Mouse (Mus musculus): ENCODE measurements around the gene Atp1a1. TPM values are rescaled to one million over a fixed set of nuclear protein-coding genes. Genes with fewer than 3 reads are reported as not detected.
A peak's percentile ranks its signal among the peaks of the same experiment; 100 is the strongest.

The Atp1a1 gene
- polyA plus RNA-seq, 2 experiments = 48.4 to 54.7 TPM

DNA sequence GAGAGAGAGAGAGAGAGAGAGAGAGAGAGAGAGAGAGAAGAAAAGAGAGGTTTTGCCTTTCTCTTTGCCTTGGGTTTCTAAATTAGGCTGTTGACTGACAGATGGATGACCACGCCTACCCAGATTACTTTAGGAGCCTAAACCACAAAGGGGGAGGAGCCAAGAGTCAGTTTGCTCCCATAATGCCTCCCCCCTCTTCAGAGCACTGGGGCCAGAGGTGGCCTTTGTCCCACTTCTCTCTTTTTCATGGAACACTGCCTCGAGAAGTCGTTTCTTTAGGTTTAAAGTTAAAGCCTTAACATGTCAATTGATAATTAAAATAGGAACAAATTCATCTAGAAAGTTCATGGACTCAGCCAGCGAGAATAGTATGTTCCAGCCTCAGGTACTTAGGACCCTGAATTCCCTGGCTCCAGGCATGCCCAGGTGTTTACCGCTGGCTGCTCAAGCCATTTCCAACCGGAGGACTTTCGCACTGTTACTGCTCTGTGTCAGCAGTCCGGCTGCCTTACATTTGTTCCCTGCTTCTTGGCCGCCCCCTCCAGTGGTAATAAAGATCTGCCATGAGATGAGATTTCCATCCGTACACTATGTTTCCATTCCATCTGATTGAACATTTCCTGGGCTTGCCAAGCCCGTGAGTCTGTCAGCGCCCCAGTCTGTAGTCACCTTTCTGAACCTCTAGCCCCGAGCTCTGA lies 43.8 kb upstream of the Atp1a1 start:
- H3K27me3 ChIP-seq (ENCODE audit: control insufficient read depth, insufficient read depth, low read length) = no peaks in the 10 kb centered on the region
- H3K4me3 ChIP-seq (ENCODE audit: insufficient read depth in 1 of 2, low read depth in 2 of 2, low read length in 2 of 2) = no peak overlapping the region
- no peak for TF ChIP-seq EP300 (IDR thresholded peaks at IDR 0.05; ENCODE audit: low read depth)
- no peak for TF ChIP-seq CTCF (IDR thresholded peaks at IDR 0.05; ENCODE audit: low read depth)
- 57% methylated on average over 13 of the region's 13 CpGs for WGBS (ENCODE audit: insufficient replicate concordance)
- DNase-seq (ENCODE audit: low read depth in 3 of 3, low spot score in 3 of 3) (peak in 1 of 3 experiments; percentile 11), ATAC-seq (ENCODE audit: insufficient read depth) (no peak)
- no peak overlapping the region for H3K27ac ChIP-seq
- no peak overlapping the region for H3K9ac ChIP-seq (replicated peaks)
- no peaks in the 10 kb centered on the region for H3K36me3 ChIP-seq (replicated peaks; ENCODE audit: control insufficient read depth, insufficient read depth, low read depth)
- no peaks in the 10 kb centered on the region for H3K9me3 ChIP-seq (ENCODE audit: control insufficient read depth, low read length)
- H3K4me1 ChIP-seq (replicated peaks; ENCODE audit: control insufficient read depth in 2 of 2, insufficient read depth in 2 of 2, low read length in 1 of 2) = no peaks in the 10 kb centered on the region; a peak in 1 of 4 replicates
- no peak overlapping the region for H3K4me2 ChIP-seq (ENCODE audit: low read depth)

DNA sequence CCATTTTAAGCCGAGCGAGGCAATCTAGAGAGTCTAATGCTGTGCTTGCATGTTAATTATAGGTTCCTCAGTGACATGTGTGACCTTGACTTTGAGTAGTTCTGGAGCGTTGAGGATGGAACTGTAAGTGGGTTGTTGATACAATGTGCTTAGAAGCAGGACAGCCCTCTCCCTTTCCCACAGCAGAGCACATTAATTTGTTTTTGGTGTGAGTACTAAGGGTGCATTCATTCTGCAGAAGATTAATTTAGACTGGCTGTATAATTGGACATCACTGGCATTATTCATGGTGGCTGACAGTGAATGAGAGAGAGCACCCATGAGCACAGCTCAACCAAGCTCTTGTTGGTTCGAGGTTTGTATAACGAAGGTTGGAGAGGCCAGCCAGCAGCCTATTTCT lies 42.3 kb upstream of the Atp1a1 start:
- Histone ChIP-seq H3K4me2 (ENCODE audit: low read depth) (no peak overlapping the region), H3K27me3 (ENCODE audit: control insufficient read depth, insufficient read depth, low read length) (no peaks in the 10 kb centered on the region), H3K4me1 (replicated peaks; ENCODE audit: control insufficient read depth in 2 of 2, insufficient read depth in 2 of 2, low read length in 1 of 2) (no peaks in the 10 kb centered on the region; a peak in 1 of 4 replicates), H3K27ac (no peak overlapping the region), H3K9ac (replicated peaks) (no peak overlapping the region), H3K4me3 (ENCODE audit: insufficient read depth in 1 of 2, low read depth in 2 of 2, low read length in 2 of 2) (no peak overlapping the region), H3K9me3 (ENCODE audit: control insufficient read depth, low read length) (no peaks in the 10 kb centered on the region), H3K36me3 (replicated peaks; ENCODE audit: control insufficient read depth, insufficient read depth, low read depth) (no peaks in the 10 kb centered on the region)
- TF ChIP-seq CTCF (IDR thresholded peaks at IDR 0.05; ENCODE audit: low read depth) = no peak
- TF ChIP-seq EP300 (IDR thresholded peaks at IDR 0.05; ENCODE audit: low read depth) = no peak
- no peak for DNase-seq (ENCODE audit: low read depth in 3 of 3, low spot score in 3 of 3)
- ATAC-seq (ENCODE audit: insufficient read depth) = no peak
- 59% methylated on average over 5 of the region's 5 CpGs for WGBS (ENCODE audit: insufficient replicate concordance)

DNA sequence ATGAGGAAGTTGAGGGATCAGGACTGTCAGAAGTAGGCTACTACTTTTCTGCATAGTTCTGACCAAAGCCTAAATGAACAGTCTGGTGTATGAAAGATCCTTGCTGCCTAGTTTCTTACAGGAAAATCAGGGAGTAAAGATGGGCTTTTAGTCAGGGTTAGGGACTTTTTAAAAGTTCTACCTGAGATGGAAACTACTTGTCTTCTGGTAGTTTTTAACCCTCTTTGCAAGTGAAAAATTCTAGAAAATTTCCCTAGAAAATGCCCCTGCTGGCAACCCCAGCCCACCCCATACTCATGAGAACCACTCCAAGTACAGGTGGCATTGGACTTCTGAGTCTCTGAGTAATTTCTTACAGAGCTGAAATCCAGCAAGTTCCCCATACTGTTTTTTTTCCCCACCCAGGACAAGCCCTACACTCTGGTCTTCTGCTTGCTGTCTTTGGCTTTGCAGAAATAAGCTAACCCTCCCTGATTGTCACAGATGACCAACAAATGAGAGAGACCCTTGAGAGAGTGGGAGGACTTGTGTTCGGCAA lies 41.2 kb upstream of the Atp1a1 start:
- Histone ChIP-seq H3K27ac (no peak overlapping the region), H3K36me3 (replicated peaks; ENCODE audit: control insufficient read depth, insufficient read depth, low read depth) (no peaks in the 10 kb centered on the region), H3K4me3 (ENCODE audit: insufficient read depth in 1 of 2, low read depth in 2 of 2, low read length in 2 of 2) (no peak overlapping the region), H3K27me3 (ENCODE audit: control insufficient read depth, insufficient read depth, low read length) (no peaks in the 10 kb centered on the region), H3K4me2 (ENCODE audit: low read depth) (no peak overlapping the region), H3K9me3 (ENCODE audit: control insufficient read depth, low read length) (no peaks in the 10 kb centered on the region), H3K9ac (replicated peaks) (no peak overlapping the region), H3K4me1 (replicated peaks; ENCODE audit: control insufficient read depth in 2 of 2, insufficient read depth in 2 of 2, low read length in 1 of 2) (no peaks in the 10 kb centered on the region; a peak in 1 of 4 replicates)
- no peak for TF ChIP-seq CTCF (IDR thresholded peaks at IDR 0.05; ENCODE audit: low read depth)
- no peak for TF ChIP-seq EP300 (IDR thresholded peaks at IDR 0.05; ENCODE audit: low read depth)
- no peak for ATAC-seq (ENCODE audit: insufficient read depth)
- WGBS (ENCODE audit: insufficient replicate concordance) = 58% methylated on average over 1 of the region's 1 CpGs
- no peak for DNase-seq (ENCODE audit: low read depth in 3 of 3, low spot score in 3 of 3)

DNA sequence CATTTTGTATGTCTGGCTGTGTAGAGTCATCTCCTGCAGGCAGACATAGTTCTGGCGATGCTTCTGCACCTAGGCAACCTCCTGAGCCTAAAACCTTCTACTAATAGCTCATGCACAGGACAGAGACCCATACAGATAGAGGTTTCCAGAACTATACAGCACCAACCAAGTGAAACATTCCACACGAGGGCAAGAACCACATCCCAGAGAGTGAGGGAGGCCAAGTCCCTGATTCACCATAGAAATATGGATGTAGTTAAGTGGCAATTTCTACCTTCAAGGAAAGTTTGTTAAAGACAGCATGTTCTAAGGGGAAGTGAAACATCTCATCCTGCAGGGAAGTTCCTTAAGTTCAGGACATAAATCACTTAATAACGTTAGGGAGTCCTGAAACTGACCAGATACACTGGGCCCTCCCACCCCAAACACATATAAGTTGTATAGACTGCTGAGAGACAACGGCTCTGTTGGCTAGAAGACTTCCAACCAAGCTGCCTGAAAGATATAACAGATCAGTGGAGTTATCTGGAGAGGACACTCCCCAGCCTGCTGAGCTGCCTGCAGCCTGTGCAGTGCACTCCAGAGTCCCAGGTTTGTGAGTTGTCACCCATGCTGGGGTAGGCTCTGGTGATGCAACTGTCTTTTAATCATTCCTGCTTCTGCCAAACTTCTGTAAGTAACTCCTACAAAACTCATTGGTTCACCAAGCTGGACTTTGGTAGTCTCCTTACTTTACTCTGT lies 39.7 kb upstream of the Atp1a1 start:
- H3K9ac ChIP-seq (replicated peaks) = no peak overlapping the region
- DNase-seq (ENCODE audit: low read depth in 3 of 3, low spot score in 3 of 3) = no peak
- no peak overlapping the region for H3K27ac ChIP-seq
- H3K36me3 ChIP-seq (replicated peaks; ENCODE audit: control insufficient read depth, insufficient read depth, low read depth) = no peaks in the 10 kb centered on the region
- TF ChIP-seq EP300 (IDR thresholded peaks at IDR 0.05; ENCODE audit: low read depth) = no peak
- no peak for TF ChIP-seq CTCF (IDR thresholded peaks at IDR 0.05; ENCODE audit: low read depth)
- H3K27me3 ChIP-seq (ENCODE audit: control insufficient read depth, insufficient read depth, low read length) = no peaks in the 10 kb centered on the region
- no peak overlapping the region for H3K4me2 ChIP-seq (ENCODE audit: low read depth)
- H3K4me1 ChIP-seq (replicated peaks; ENCODE audit: control insufficient read depth in 2 of 2, insufficient read depth in 2 of 2, low read length in 1 of 2) = no peaks in the 10 kb centered on the region
- WGBS (ENCODE audit: insufficient replicate concordance) = 34% methylated on average over 4 of the region's 4 CpGs
- no peak overlapping the region for H3K4me3 ChIP-seq (ENCODE audit: insufficient read depth in 1 of 2, low read depth in 2 of 2, low read length in 2 of 2)
- no peaks in the 10 kb centered on the region for H3K9me3 ChIP-seq (ENCODE audit: control insufficient read depth, low read length)
- ATAC-seq (ENCODE audit: insufficient read depth) = no peak

DNA sequence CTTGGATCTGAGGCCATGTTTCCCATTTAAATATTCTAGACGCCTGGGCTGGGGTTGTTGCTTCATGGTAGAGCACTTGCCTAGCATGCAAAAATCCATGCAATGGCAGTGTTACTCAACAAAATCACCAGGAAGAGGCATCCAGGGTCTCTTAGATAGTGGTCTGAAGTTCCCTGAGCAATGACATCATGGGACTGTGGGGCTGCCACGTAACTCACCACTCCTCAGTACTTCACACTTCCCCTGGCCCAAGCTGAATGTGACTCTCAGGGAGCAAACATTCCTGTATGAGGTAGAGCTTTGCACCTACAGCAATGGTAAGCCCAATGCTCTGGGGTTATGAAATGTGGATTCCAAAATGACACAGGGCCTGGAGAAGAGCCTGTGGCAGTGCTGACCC lies 38.8 kb upstream of the Atp1a1 start:
- Histone ChIP-seq H3K4me1 (replicated peaks; ENCODE audit: control insufficient read depth in 2 of 2, insufficient read depth in 2 of 2, low read length in 1 of 2) (no peaks in the 10 kb centered on the region), H3K9me3 (ENCODE audit: control insufficient read depth, low read length) (no peaks in the 10 kb centered on the region), H3K4me2 (ENCODE audit: low read depth) (no peak overlapping the region), H3K27me3 (ENCODE audit: control insufficient read depth, insufficient read depth, low read length) (no peaks in the 10 kb centered on the region), H3K27ac (no peak overlapping the region), H3K36me3 (replicated peaks; ENCODE audit: control insufficient read depth, insufficient read depth, low read depth) (no peaks in the 10 kb centered on the region), H3K9ac (replicated peaks) (no peak overlapping the region), H3K4me3 (ENCODE audit: insufficient read depth in 1 of 2, low read depth in 2 of 2, low read length in 2 of 2) (no peak overlapping the region)
- ATAC-seq (ENCODE audit: insufficient read depth) = no peak
- no peak for TF ChIP-seq CTCF (IDR thresholded peaks at IDR 0.05; ENCODE audit: low read depth)
- no peak for TF ChIP-seq EP300 (IDR thresholded peaks at IDR 0.05; ENCODE audit: low read depth)
- 60% methylated on average over 2 of the region's 2 CpGs for WGBS (ENCODE audit: insufficient replicate concordance)
- DNase-seq (ENCODE audit: low read depth in 3 of 3, low spot score in 3 of 3) = no peak

Data from liver, embryonic 14.5 days (tissue).